Mouse (Mus musculus) heart, postnatal 14 days (tissue): ENCODE measurements at regions not wholly inside any gene's neighbourhood (a gene's known extent, or its start where the extent isn't known, plus 50 kb on each side); places are given as distances from the start of the nearest gene placed in this dataset.
"Not testable (repeated sequence)": the region's sequence is repeated elsewhere in the genome, so short reads cannot be mapped to it uniquely, and the experiment has no call there.

Source experiments
- DNase-seq, 2 experiments: peaks; one replicate each; pipeline ENCODE4 v3.0.0; 2021 to 2022
- intact Hi-C: fragments of 180-260 bp; cut with DNase I; formaldehyde crosslinking; loops from one replicate; pipeline ENCODE4 v1.15.1; 2025

GRCm38 (mm10) chr8:7323067-7323675 lies 1337.9 kb downstream of the Efnb2 start:
- intact Hi-C loops: no loop called here
- no peak for DNase-seq

GRCm38 (mm10) chr8:7322376-7323066 lies 1338.5 kb downstream of the Efnb2 start:
- intact Hi-C loops: no loop called here

GRCm38 (mm10) chr8:7316806-7317355 lies 1344.2 kb downstream of the Efnb2 start:
- DNase-seq: no peak
- intact Hi-C loops: no loop called here

More at GRCm38 (mm10) chr8:7322376-7323066, 1338.5 kb downstream of the Efnb2 start:
- DNase-seq: no peak

- DNase-seq: no peak
- intact Hi-C loops: no loop called here
Measured at GRCm38 (mm10) chr8:7309239-7309638, 1351.8 kb downstream of the Efnb2 start.

- intact Hi-C loops: no loop called here
- DNase-seq: no peak
Measured at GRCm38 (mm10) chr8:7289361-7289760, 1371.7 kb downstream of the Efnb2 start.

- no peak for DNase-seq
- intact Hi-C loops: no loop called here
Measured at GRCm38 (mm10) chr8:7286581-7286980, 1374.5 kb downstream of the Efnb2 start.

- no peak for DNase-seq
- intact Hi-C loops: no loop called here
Measured at GRCm38 (mm10) chr8:7267406-7267805, 1393.6 kb downstream of the Efnb2 start.

GRCm38 (mm10) chr8:7254336-7254735 lies 1406.7 kb downstream of the Efnb2 start:
- DNase-seq, intact Hi-C loops: not testable (repeated sequence)

GRCm38 (mm10) chr8:7240321-7240720 lies 1420.7 kb downstream of the Efnb2 start:
- intact Hi-C loops: no loop called here

GRCm38 (mm10) chr8:7234006-7234405 lies 1427.0 kb downstream of the Efnb2 start:
- no peak for DNase-seq
- intact Hi-C loops: no loop called here

More at GRCm38 (mm10) chr8:7240321-7240720, 1420.7 kb downstream of the Efnb2 start:
- DNase-seq: no peak

- intact Hi-C loops: no loop called here
Measured at GRCm38 (mm10) chr8:7219300-7219699, 1441.7 kb downstream of the Efnb2 start.

GRCm38 (mm10) chr8:7207178-7207577 lies 1453.9 kb downstream of the Efnb2 start:
- no peak for DNase-seq
- intact Hi-C loops: no loop called here

More at GRCm38 (mm10) chr8:7219300-7219699, 1441.7 kb downstream of the Efnb2 start:
- DNase-seq: no peak

- no peak for DNase-seq
- intact Hi-C loops: no loop called here
Measured at GRCm38 (mm10) chr8:7206596-7206995, 1454.4 kb downstream of the Efnb2 start.

GRCm38 (mm10) chr8:7205086-7205485 lies 1456.0 kb downstream of the Efnb2 start:
- DNase-seq: no peak
- intact Hi-C loops: no loop called here

- intact Hi-C loops: no loop called here
- no peak for DNase-seq
Measured at GRCm38 (mm10) chr8:7190726-7191125, 1470.3 kb downstream of the Efnb2 start.

GRCm38 (mm10) chr8:7163361-7163760 lies 1497.7 kb downstream of the Efnb2 start:
- intact Hi-C loops: no loop called here
- DNase-seq: no peak

GRCm38 (mm10) chr8:7131746-7132145 lies 1529.3 kb downstream of the Efnb2 start:
- DNase-seq: no peak
- intact Hi-C loops: no loop called here

- intact Hi-C loops: no loop called here
Measured at GRCm38 (mm10) chr8:7108849-7109248, 1552.2 kb downstream of the Efnb2 start.

GRCm38 (mm10) chr8:7097577-7097976 lies 1563.5 kb downstream of the Efnb2 start:
- intact Hi-C loops: no loop called here
- DNase-seq: no peak

More at GRCm38 (mm10) chr8:7108849-7109248, 1552.2 kb downstream of the Efnb2 start:
- DNase-seq: no peak

- intact Hi-C loops: no loop called here
- DNase-seq: no peak
Measured at GRCm38 (mm10) chr8:7092831-7093230, 1568.2 kb downstream of the Efnb2 start.

GRCm38 (mm10) chr8:7088123-7088522 lies 1572.9 kb downstream of the Efnb2 start:
- intact Hi-C loops: no loop called here
- no peak for DNase-seq

GRCm38 (mm10) chr8:7060255-7060656 lies 1600.8 kb downstream of the Efnb2 start:
- no peak for DNase-seq

More at GRCm38 (mm10) chr8:7060255-7060656, 1600.8 kb downstream of the Efnb2 start:
- intact Hi-C loops: no loop called here
